Mouse (Mus musculus) cerebellum, adult 2 months (tissue): Measurements from ENCODE around the gene Snx21. TPM values are rescaled to one million over a fixed set of nuclear protein-coding genes. Genes with fewer than 3 reads are reported as not detected.

Experiments used
- DNase-seq, 2 experiments: peaks; one replicate each; pipeline ENCODE4 v3.0.0; 2021
- H3K27ac ChIP-seq: fragments of 200-500 bp; 2 replicates; pipeline ENCODE4 v1.5.1; 2012; ENCODE audit warnings: low read length, control low read depth, inconsistent platforms; ENCODE audit not compliant: insufficient read depth
- H3K27me3 ChIP-seq: fragments of 200-500 bp; 2 replicates; pipeline ENCODE4 v1.6.1; 2012; ENCODE audit warnings: inconsistent platforms, mild to moderate bottlenecking, low read length, moderate library complexity; ENCODE audit not compliant: control insufficient read depth, insufficient read depth
- H3K4me1 ChIP-seq: fragments of 200-500 bp; 2 replicates; pipeline ENCODE4 v1.6.1; 2011; ENCODE audit warnings: low read length; ENCODE audit not compliant: control insufficient read depth, insufficient read depth
- H3K4me3 ChIP-seq: fragments of 200-500 bp; replicated peaks from 2 replicates; pipeline ENCODE3; 2011; ENCODE audit warnings: mild to moderate bottlenecking, low read depth, low read length, control low read depth; ENCODE audit not compliant: insufficient read depth
- CTCF ChIP-seq: fragments of 200-500 bp; IDR thresholded peaks from 2 replicates; pipeline ENCODE4 v1.5.1; 2011; ENCODE audit warnings: low read depth, mild to moderate bottlenecking, control low read depth, low read length, moderate library complexity, borderline replicate concordance; ENCODE audit not compliant: insufficient read depth
- POLR2A ChIP-seq: fragments of 200-500 bp; IDR thresholded peaks from 2 replicates; pipeline ENCODE4 v1.6.1; 2011; ENCODE audit warnings: low read length, control low read depth, borderline replicate concordance; ENCODE audit not compliant: insufficient read depth
- WGBS: fragments of 180-500 bp; shearing (Covaris S2); methylation state at CpG from one replicate; pipeline ENCODE4 v1.1.7; 2018; 5-methylcytosine and 5-hydroxymethylcytosine counted together
- polyA plus RNA-seq: library from polyadenylated mRNA; depleted of rRNA; stranded (reverse); fragments of >200 nt; gene quantifications from 2 replicates; pipeline ENCODE4 v1.2.3, GENCODE M21; 2012; rRNA removed

The Snx21 gene
- polyA plus RNA-seq, 1 experiment: 70.7 TPM

DNA sequence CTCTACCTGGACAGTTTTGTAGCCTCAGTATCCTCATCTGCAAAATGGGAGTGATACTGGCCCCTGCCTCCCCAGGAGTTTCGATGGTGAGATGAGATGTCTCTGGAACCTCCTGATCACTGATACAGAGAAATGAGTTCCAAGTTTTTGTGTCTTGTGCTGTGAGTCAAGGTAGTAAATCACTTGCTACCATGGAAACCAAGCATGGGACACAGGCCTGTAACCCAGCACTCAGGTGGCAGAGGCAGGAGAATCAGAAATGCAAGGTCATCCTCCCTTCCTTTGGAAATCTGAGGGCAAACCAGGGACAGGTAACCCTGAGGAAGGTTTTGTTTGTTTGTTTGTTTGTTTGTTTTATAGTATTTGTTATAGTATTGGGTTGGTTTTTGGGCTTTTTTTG, 43.5 kb downstream of the Snx21 start:
- H3K4me3 ChIP-seq: no peak overlapping the region
- H3K27me3 ChIP-seq: no peaks in the 10 kb centered on the region
- TF ChIP-seq POLR2A (no peak), CTCF (no peak)
- 97% methylated on average over 1 of the region's 1 CpGs for WGBS
- H3K27ac ChIP-seq: no peak overlapping the region
- peaks cover 10% of the 10 kb centered on the region for H3K4me1 ChIP-seq
- no peak for DNase-seq

DNA sequence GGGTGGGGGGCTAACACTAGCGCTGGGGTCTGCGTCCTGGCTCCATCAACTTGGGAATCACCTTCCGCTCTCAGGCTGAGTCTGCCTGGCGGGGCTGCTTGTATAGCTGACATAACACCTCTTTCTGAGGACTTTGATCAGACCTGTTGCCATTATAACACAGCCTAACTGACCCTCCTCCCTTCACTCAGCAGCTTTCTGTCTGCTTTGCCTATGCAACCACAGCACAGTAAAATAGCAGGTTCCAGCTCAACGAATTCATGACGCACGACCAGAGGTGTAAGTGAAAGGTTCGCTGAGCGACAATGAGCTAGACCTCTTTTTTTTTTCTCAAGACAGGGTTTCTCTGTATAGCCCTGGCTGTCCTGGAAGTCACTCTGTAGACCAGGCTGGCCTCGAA, 45.4 kb downstream of the Snx21 start:
- Histone ChIP-seq H3K4me1 (peaks cover 7% of the 10 kb centered on the region), H3K27me3 (no peaks in the 10 kb centered on the region), H3K27ac (no peak overlapping the region), H3K4me3 (no peak overlapping the region)
- 89% methylated on average over 10 of the region's 10 CpGs for WGBS
- no peak for DNase-seq
- TF ChIP-seq POLR2A: no peak
- no peak for TF ChIP-seq CTCF

GRCm38 (mm10) chr2:164832032-164832747, 46.6 kb downstream of the Snx21 start:
- TF ChIP-seq POLR2A (no peak), CTCF (no peak)
- WGBS: 35% methylated on average over 16 of the region's 16 CpGs

DNA sequence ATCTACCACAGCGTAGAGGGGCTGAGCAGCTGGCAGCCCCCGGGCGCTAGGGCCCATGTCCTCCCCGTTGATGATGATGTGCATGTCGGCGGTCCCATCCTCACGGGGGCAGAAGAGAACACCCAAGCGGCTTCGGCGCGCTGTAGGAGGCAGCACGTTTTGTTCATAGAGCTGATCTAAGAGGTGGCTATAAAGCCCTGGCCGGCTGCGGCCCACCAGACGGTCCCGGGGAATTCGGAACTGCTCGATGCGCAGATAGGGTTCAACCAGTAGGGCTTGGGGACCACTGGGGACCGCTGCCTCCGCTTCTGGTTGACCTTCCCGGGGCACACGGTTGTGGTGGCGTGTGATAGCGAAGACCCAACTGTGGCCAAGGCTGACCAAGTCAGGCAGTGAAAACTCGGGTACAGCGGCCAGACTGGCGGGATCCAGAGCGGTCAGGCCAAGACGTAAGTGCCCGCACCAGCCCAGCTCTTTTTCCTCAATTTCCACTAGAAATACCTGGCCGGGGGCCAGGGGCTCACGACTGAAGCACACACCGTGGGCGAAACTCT, 47.2 kb downstream of the Snx21 start, which contains the start of gene Ctsa:
TSS of gene Ctsa (plus strand) at position 126 of the 554 bp plus-strand sequence.
- DNase-seq: peak; percentile 78 to 81
- H3K27me3 ChIP-seq: no peaks in the 10 kb centered on the region
- WGBS: under 1% methylated on average over 35 of the region's 35 CpGs
- peaks cover 3% of the 10 kb centered on the region; the same call in 1 of the 2 replicates for H3K4me1 ChIP-seq
- H3K27ac ChIP-seq: peak within 1 kb of the TSS; percentile 75
- peak within 1 kb of the TSS; percentile 84 for H3K4me3 ChIP-seq
- TF ChIP-seq CTCF (peak; percentile 45; the same call in 1 of the 2 replicates), POLR2A (no peak)

More at GRCm38 (mm10) chr2:164832032-164832747, 46.6 kb downstream of the Snx21 start:
- peak overlapping the region; percentile 84 for H3K4me3 ChIP-seq
- DNase-seq: no peak
- peak overlapping the region; percentile 75 for H3K27ac ChIP-seq
- H3K27me3 ChIP-seq: no peaks in the 10 kb centered on the region
- peaks cover 6% of the 10 kb centered on the region for H3K4me1 ChIP-seq

GRCm38 (mm10) chr2:164833314-164833959, 47.8 kb downstream of the Snx21 start, which contains the start of gene Neurl2:
Gene Neurl2 (minus strand): TSS chr2:164833456.
- Histone ChIP-seq H3K27ac (peak within 1 kb of the TSS; percentile 75), H3K4me1 (peaks cover 3% of the 10 kb centered on the region; the same call in 1 of the 2 replicates), H3K27me3 (no peaks in the 10 kb centered on the region), H3K4me3 (peak within 1 kb of the TSS; percentile 84)
- DNase-seq: peak; percentile 91 to 92
- TF ChIP-seq POLR2A (peak; percentile 71; the same call in 1 of the 2 replicates), CTCF (no peak)
- WGBS: under 1% methylated on average over 31 of the region's 31 CpGs

DNA sequence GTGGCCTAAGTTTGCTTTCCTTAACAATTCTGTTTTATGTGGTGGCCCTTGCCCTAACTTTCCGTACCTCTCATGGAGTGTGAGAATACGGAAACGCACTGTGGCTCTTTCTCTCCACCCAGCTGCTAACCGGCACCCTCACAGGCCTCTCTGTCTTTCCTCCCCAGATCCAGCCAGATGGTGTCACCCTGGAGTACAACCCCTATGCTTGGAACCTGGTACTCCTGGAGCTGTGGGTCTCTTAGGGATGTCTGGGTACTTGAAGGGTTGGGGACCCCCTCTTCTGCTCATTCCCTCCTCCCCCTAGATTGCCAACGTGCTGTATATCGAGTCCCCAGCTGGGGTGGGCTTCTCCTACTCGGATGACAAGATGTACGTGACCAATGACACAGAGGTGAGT, 48.9 kb downstream of the Snx21 start:
- Histone ChIP-seq H3K27me3 (no peaks in the 10 kb centered on the region), H3K27ac (no peak overlapping the region), H3K4me3 (peak overlapping the region; percentile 84), H3K4me1 (peaks cover 3% of the 10 kb centered on the region; the same call in 1 of the 2 replicates)
- TF ChIP-seq POLR2A: no peak
- TF ChIP-seq CTCF: no peak
- WGBS: 20% methylated on average over 8 of the region's 8 CpGs
- DNase-seq: peak in 1 of 2 experiments; percentile 47

DNA sequence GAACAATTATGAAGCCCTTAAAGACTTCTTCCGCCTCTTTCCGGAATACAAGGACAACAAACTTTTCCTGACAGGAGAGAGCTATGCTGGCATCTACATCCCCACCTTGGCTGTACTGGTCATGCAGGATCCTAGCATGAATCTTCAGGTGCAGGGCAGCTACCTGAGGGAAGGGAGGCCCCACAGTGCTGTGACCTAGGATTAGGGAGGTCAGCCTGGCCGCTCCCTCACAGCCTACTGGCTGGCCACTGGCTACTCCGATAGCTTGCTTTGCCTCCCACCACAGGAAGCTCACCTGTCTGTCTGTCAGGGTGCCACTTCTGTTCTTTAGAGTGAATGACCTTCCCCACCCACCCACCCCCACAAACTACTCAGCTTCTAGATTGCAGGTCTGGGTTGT, 49.5 kb downstream of the Snx21 start:
- peaks cover 3% of the 10 kb centered on the region; the same call in 1 of the 2 replicates for H3K4me1 ChIP-seq
- DNase-seq: no peak
- H3K4me3 ChIP-seq: peak overlapping the region; percentile 84
- WGBS: 81% methylated on average over 4 of the region's 4 CpGs
- H3K27me3 ChIP-seq: no peaks in the 10 kb centered on the region
- no peak overlapping the region for H3K27ac ChIP-seq
- TF ChIP-seq POLR2A (no peak), CTCF (no peak)

Other genes starting within 250 kb of the Snx21 start
- 0.87 and 2.1 TPM in 2 replicates for gene Wfdc2, start 223.4 kb upstream of the Snx21 start, polyA plus RNA-seq
- gene Spint3, start 212.4 kb upstream of the Snx21 start, polyA plus RNA-seq: not detected in 2 replicates
- gene Wfdc6a, start 200.4 kb upstream of the Snx21 start, polyA plus RNA-seq: 0.24 TPM in 1 of 2 replicates, not detected in the other
- gene Eppin, start 192.2 kb upstream of the Snx21 start, polyA plus RNA-seq: not detected in 2 replicates
- 0.11 and 0.20 TPM in 2 replicates for gene Wfdc6b, start 172.3 kb upstream of the Snx21 start, polyA plus RNA-seq
- 0.06 TPM in 1 of 2 replicates, not detected in the other for gene Wfdc8, start 172.2 kb upstream of the Snx21 start, polyA plus RNA-seq
- gene Wfdc16, start 147.0 kb upstream of the Snx21 start, polyA plus RNA-seq: not detected in 2 replicates
- gene Wfdc10, start 129.8 kb upstream of the Snx21 start, polyA plus RNA-seq: not detected in 2 replicates
- not detected in 2 replicates for gene Wfdc9, start 129.2 kb upstream of the Snx21 start, polyA plus RNA-seq
- gene Wfdc11, start 111.7 kb upstream of the Snx21 start, polyA plus RNA-seq: not detected in 2 replicates
- gene Wfdc13, start 100.7 kb upstream of the Snx21 start, polyA plus RNA-seq: not detected in 2 replicates
- gene Spint4, start 87.3 kb upstream of the Snx21 start, polyA plus RNA-seq: not detected in 2 replicates
- not detected in 2 replicates for gene Spint5, start 70.5 kb upstream of the Snx21 start, polyA plus RNA-seq
- 0.84 and 0.93 TPM in 2 replicates for gene Wfdc3, start 39.9 kb upstream of the Snx21 start, polyA plus RNA-seq
- 43.1 and 44.3 TPM in 2 replicates for gene Dnttip1, start 39.8 kb upstream of the Snx21 start, polyA plus RNA-seq
- gene Ube2c, start 15.9 kb upstream of the Snx21 start, polyA plus RNA-seq: 0.55 and 1.0 TPM in 2 replicates
- 0.57 and 0.62 TPM in 2 replicates for gene Tnnc2, start 5.9 kb upstream of the Snx21 start, polyA plus RNA-seq
- gene Acot8, start 19.1 kb downstream of the Snx21 start, polyA plus RNA-seq: 36.5 and 39.3 TPM in 2 replicates
- 7.6 and 8.1 TPM in 2 replicates for gene Zswim3, start 19.3 kb downstream of the Snx21 start, polyA plus RNA-seq
- gene Zswim1, start 36.9 kb downstream of the Snx21 start, polyA plus RNA-seq: 19.4 and 20.0 TPM in 2 replicates
- gene Spata25, start 42.7 kb downstream of the Snx21 start, polyA plus RNA-seq: 0.25 and 0.30 TPM in 2 replicates
- 177 and 191 TPM in 2 replicates for gene Ctsa, start 47.0 kb downstream of the Snx21 start, polyA plus RNA-seq
- 6.1 and 6.3 TPM in 2 replicates for gene Neurl2, start 47.6 kb downstream of the Snx21 start, polyA plus RNA-seq
- gene Pltp, start 71.9 kb downstream of the Snx21 start, polyA plus RNA-seq: 203 and 218 TPM in 2 replicates
- gene Pcif1, start 93.5 kb downstream of the Snx21 start, polyA plus RNA-seq: 54.9 and 56.3 TPM in 2 replicates
- gene Zfp335, start 125.9 kb downstream of the Snx21 start, polyA plus RNA-seq: 32.0 and 34.7 TPM in 2 replicates
- 3.3 and 3.7 TPM in 2 replicates for gene Mmp9, start 155.0 kb downstream of the Snx21 start, polyA plus RNA-seq
- gene Slc12a5, start 175.0 kb downstream of the Snx21 start, polyA plus RNA-seq: 386 and 396 TPM in 2 replicates
- gene Ncoa5, start 249.0 kb downstream of the Snx21 start, polyA plus RNA-seq: 54.9 and 56.7 TPM in 2 replicates